Mouse (Mus musculus) lung, adult 2 months (tissue): ENCODE results near the gene Acsm3.

Source experiments
- CTCF ChIP-seq: fragments of 200-500 bp; IDR thresholded peaks from 2 replicates; pipeline ENCODE4 v1.5.1; 2011; ENCODE audit warnings: mild to moderate bottlenecking, low read length, control low read depth; ENCODE audit not compliant: insufficient read depth
- POLR2A ChIP-seq: fragments of 200-500 bp; IDR thresholded peaks from 2 replicates; pipeline ENCODE4 v1.6.1; 2011; ENCODE audit warnings: low read depth, mild to moderate bottlenecking, control low read depth, low read length, borderline replicate concordance; ENCODE audit errors: extremely low read depth

DNA sequence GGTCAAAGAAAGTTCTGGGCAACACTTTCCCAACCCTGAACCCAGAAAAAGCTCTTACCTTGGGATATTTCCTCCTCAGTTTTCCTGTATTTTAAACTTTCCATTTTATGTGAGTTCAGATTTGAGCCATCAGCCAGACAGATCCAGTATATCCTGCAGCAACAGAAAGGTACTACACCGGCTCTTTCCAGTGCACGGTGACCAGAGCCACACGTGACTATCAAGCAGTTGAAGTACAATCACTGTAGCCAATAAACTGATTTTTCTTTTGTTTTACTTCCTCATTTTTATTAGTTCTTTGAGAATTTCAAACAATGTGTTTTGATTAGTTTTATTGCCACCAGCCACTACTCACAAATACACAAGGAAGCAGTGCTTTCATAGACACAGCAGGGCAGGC lies 3.7 kb downstream of the Acsm3 start:
- TF ChIP-seq CTCF (no peak), POLR2A (no peak)
